Mouse (Mus musculus) neural tube, embryonic 12.5 days (tissue): ENCODE results near the gene Rnf150. TPM values are rescaled to one million over a fixed set of nuclear protein-coding genes. Genes with fewer than 3 reads are reported as not detected.

Experiments
- ATAC-seq: fragments of 200-750 bp; cut with Nextera tagmentation; 2 replicates; pipeline ENCODE4 v1.8.0; 2017; ENCODE audit warnings: low read depth, mild to moderate bottlenecking, moderate TSS enrichment, moderate library complexity; ENCODE audit not compliant: low FRiP score
- H3K27ac ChIP-seq: fragments of 300-500 bp; sonication (generic); 2 replicates; pipeline ENCODE4 v1.5.1; 2016
- H3K27me3 ChIP-seq: fragments of 300-500 bp; sonication (generic); replicated peaks from 2 replicates; pipeline ENCODE4 v1.6.1; 2016; ENCODE audit warnings: mild to moderate bottlenecking
- H3K36me3 ChIP-seq: fragments of 300-500 bp; sonication (generic); 2 replicates; pipeline ENCODE4 v1.6.1; 2016; ENCODE audit warnings: mild to moderate bottlenecking
- H3K4me1 ChIP-seq: fragments of 300-500 bp; sonication (generic); 2 replicates; pipeline ENCODE4 v1.6.1; 2016
- H3K4me2 ChIP-seq: fragments of 300-500 bp; sonication (generic); replicated peaks from 2 replicates; pipeline ENCODE4 v1.6.1; 2016; ENCODE audit warnings: mild to moderate bottlenecking
- H3K4me3 ChIP-seq: fragments of 300-500 bp; sonication (generic); 2 replicates; pipeline ENCODE4 v1.5.1; 2016
- H3K9ac ChIP-seq: fragments of 300-500 bp; sonication (generic); 2 replicates; pipeline ENCODE4 v1.6.1; 2016; ENCODE audit warnings: mild to moderate bottlenecking
- H3K9me3 ChIP-seq: fragments of 300-500 bp; sonication (generic); 2 replicates; pipeline ENCODE4 v1.6.1; 2016; ENCODE audit warnings: mild to moderate bottlenecking
- WGBS: fragments of 180-500 bp; shearing (Covaris S2); methylation state at CpG from one replicate; pipeline ENCODE4 v1.1.7; 2016; 5-methylcytosine and 5-hydroxymethylcytosine counted together
- polyA plus RNA-seq: library from polyadenylated mRNA; unstranded; fragments of >200 nt; fragmentation: Nextera tagmentation; extraction: Ambion mirVana; gene quantifications from 2 replicates; pipeline ENCODE4 v1.2.1, GENCODE M21; 2016

The Rnf150 gene
- polyA plus RNA-seq, 1 experiment from 2014 or later = 2.5 TPM

GRCm38 (mm10) chr8:82919676-82920075 lies 56.5 kb downstream of the Rnf150 start:
- 35% methylated on average over 4 of the region's 4 CpGs for WGBS
- Histone ChIP-seq H3K4me3 (no peak overlapping the region), H3K4me2 (no peak overlapping the region), H3K36me3 (no peaks in the 10 kb centered on the region), H3K27me3 (no peaks in the 10 kb centered on the region), H3K27ac (no peak overlapping the region), H3K9me3 (no peaks in the 10 kb centered on the region), H3K4me1 (peaks cover 12% of the 10 kb centered on the region), H3K9ac (no peak overlapping the region)
- ATAC-seq = peak; percentile 68

- Histone ChIP-seq H3K4me3 (no peak overlapping the region), H3K4me2 (no peak overlapping the region), H3K27me3 (no peaks in the 10 kb centered on the region), H3K27ac (no peak overlapping the region), H3K4me1 (peaks cover 12% of the 10 kb centered on the region), H3K9me3 (no peaks in the 10 kb centered on the region), H3K36me3 (no peaks in the 10 kb centered on the region), H3K9ac (no peak overlapping the region)
- peak; percentile 58; the same call in 1 of the 2 replicates for ATAC-seq
- 14% methylated on average over 4 of the region's 4 CpGs for WGBS
Measured at GRCm38 (mm10) chr8:82920124-82920523, 57.0 kb downstream of the Rnf150 start.

GRCm38 (mm10) chr8:82925286-82925685 lies 62.1 kb downstream of the Rnf150 start:
- no peak overlapping the region for H3K9ac ChIP-seq
- peaks cover under 1% of the 10 kb centered on the region for H3K4me1 ChIP-seq
- no peak overlapping the region for H3K4me2 ChIP-seq
- 91% methylated on average over 3 of the region's 3 CpGs for WGBS
- no peak for ATAC-seq
- H3K27ac ChIP-seq = no peak overlapping the region
- H3K27me3 ChIP-seq = no peaks in the 10 kb centered on the region
- no peaks in the 10 kb centered on the region for H3K9me3 ChIP-seq
- no peak overlapping the region for H3K4me3 ChIP-seq
- no peaks in the 10 kb centered on the region for H3K36me3 ChIP-seq

- H3K4me2 ChIP-seq = no peak overlapping the region
- H3K27ac ChIP-seq = no peak overlapping the region
- 82% methylated on average over 5 of the region's 5 CpGs for WGBS
- ATAC-seq = no peak
- H3K9ac ChIP-seq = no peak overlapping the region
- no peak overlapping the region for H3K4me3 ChIP-seq
- H3K4me1 ChIP-seq = no peaks in the 10 kb centered on the region
- H3K36me3 ChIP-seq = no peaks in the 10 kb centered on the region
- no peaks in the 10 kb centered on the region for H3K27me3 ChIP-seq
- H3K9me3 ChIP-seq = no peaks in the 10 kb centered on the region
Measured at GRCm38 (mm10) chr8:82926518-82926917, 63.4 kb downstream of the Rnf150 start.

GRCm38 (mm10) chr8:82931554-82931953 lies 68.4 kb downstream of the Rnf150 start:
- Histone ChIP-seq H3K27ac (no peak overlapping the region), H3K27me3 (no peaks in the 10 kb centered on the region), H3K4me3 (no peak overlapping the region), H3K4me2 (no peak overlapping the region), H3K9me3 (no peaks in the 10 kb centered on the region), H3K4me1 (no peaks in the 10 kb centered on the region), H3K36me3 (no peaks in the 10 kb centered on the region), H3K9ac (no peak overlapping the region)
- no peak for ATAC-seq
- 88% methylated on average over 7 of the region's 7 CpGs for WGBS

GRCm38 (mm10) chr8:82936162-82936561 lies 73.0 kb downstream of the Rnf150 start:
- H3K27ac ChIP-seq = no peak overlapping the region
- H3K4me3 ChIP-seq = no peak overlapping the region
- no peaks in the 10 kb centered on the region for H3K9me3 ChIP-seq
- H3K4me1 ChIP-seq = peaks cover 8% of the 10 kb centered on the region; the same call in 1 of the 2 replicates
- H3K4me2 ChIP-seq = no peak overlapping the region
- no peak overlapping the region for H3K9ac ChIP-seq
- 82% methylated on average over 7 of the region's 7 CpGs for WGBS
- no peaks in the 10 kb centered on the region for H3K36me3 ChIP-seq
- no peak for ATAC-seq
- H3K27me3 ChIP-seq = no peaks in the 10 kb centered on the region

GRCm38 (mm10) chr8:82936866-82937265 lies 73.7 kb downstream of the Rnf150 start:
- peaks cover 8% of the 10 kb centered on the region; the same call in 1 of the 2 replicates for H3K4me1 ChIP-seq
- H3K36me3 ChIP-seq = no peaks in the 10 kb centered on the region
- H3K9me3 ChIP-seq = no peaks in the 10 kb centered on the region
- H3K27me3 ChIP-seq = no peaks in the 10 kb centered on the region
- H3K4me3 ChIP-seq = no peak overlapping the region
- H3K27ac ChIP-seq = no peak overlapping the region
- 84% methylated on average over 4 of the region's 4 CpGs for WGBS
- ATAC-seq = no peak
- H3K4me2 ChIP-seq = no peak overlapping the region
- H3K9ac ChIP-seq = no peak overlapping the region

GRCm38 (mm10) chr8:82939912-82940311 lies 76.8 kb downstream of the Rnf150 start:
- no peak overlapping the region for H3K9ac ChIP-seq
- no peak overlapping the region for H3K4me2 ChIP-seq
- no peak overlapping the region for H3K27ac ChIP-seq
- WGBS = 33% methylated on average over 6 of the region's 6 CpGs
- H3K9me3 ChIP-seq = no peaks in the 10 kb centered on the region
- ATAC-seq = no peak
- H3K27me3 ChIP-seq = no peaks in the 10 kb centered on the region
- H3K4me1 ChIP-seq = peaks cover 21% of the 10 kb centered on the region
- H3K36me3 ChIP-seq = no peaks in the 10 kb centered on the region
- H3K4me3 ChIP-seq = no peak overlapping the region

GRCm38 (mm10) chr8:82943223-82944006 lies 80.3 kb downstream of the Rnf150 start:
- H3K4me2 ChIP-seq = no peak overlapping the region
- no peaks in the 10 kb centered on the region for H3K36me3 ChIP-seq
- no peak overlapping the region for H3K9ac ChIP-seq
- WGBS = 32% methylated on average over 6 of the region's 6 CpGs
- H3K4me3 ChIP-seq = no peak overlapping the region
- H3K4me1 ChIP-seq = peaks cover 21% of the 10 kb centered on the region
- H3K27me3 ChIP-seq = no peaks in the 10 kb centered on the region
- no peaks in the 10 kb centered on the region for H3K9me3 ChIP-seq
- H3K27ac ChIP-seq = no peak overlapping the region
- ATAC-seq = peak; percentile 78

GRCm38 (mm10) chr8:82945867-82946266 lies 82.7 kb downstream of the Rnf150 start:
- no peaks in the 10 kb centered on the region for H3K9me3 ChIP-seq
- no peak overlapping the region for H3K4me3 ChIP-seq
- WGBS = 84% methylated on average over 3 of the region's 3 CpGs
- H3K4me2 ChIP-seq = no peak overlapping the region
- H3K27me3 ChIP-seq = no peaks in the 10 kb centered on the region
- no peaks in the 10 kb centered on the region for H3K36me3 ChIP-seq
- no peak for ATAC-seq
- H3K27ac ChIP-seq = no peak overlapping the region
- H3K4me1 ChIP-seq = peaks cover 14% of the 10 kb centered on the region
- H3K9ac ChIP-seq = no peak overlapping the region

GRCm38 (mm10) chr8:82946658-82947057 lies 83.5 kb downstream of the Rnf150 start:
- Histone ChIP-seq H3K4me2 (no peak overlapping the region), H3K9ac (no peak overlapping the region), H3K27me3 (no peaks in the 10 kb centered on the region), H3K4me1 (peaks cover 14% of the 10 kb centered on the region), H3K9me3 (no peaks in the 10 kb centered on the region), H3K4me3 (no peak overlapping the region), H3K27ac (no peak overlapping the region), H3K36me3 (no peaks in the 10 kb centered on the region)
- no peak for ATAC-seq
- 57% methylated on average over 1 of the region's 1 CpGs for WGBS

GRCm38 (mm10) chr8:82955162-82955754 lies 92.1 kb downstream of the Rnf150 start:
- Histone ChIP-seq H3K4me3 (no peak overlapping the region), H3K4me2 (no peak overlapping the region), H3K36me3 (no peaks in the 10 kb centered on the region), H3K4me1 (0 out of 2 replicates have a peak, but pooled peaks cover 3% of the 10 kb centered on the region), H3K27me3 (no peaks in the 10 kb centered on the region), H3K9ac (no peak overlapping the region), H3K27ac (no peak overlapping the region), H3K9me3 (no peaks in the 10 kb centered on the region)
- ATAC-seq = no peak
- 50% methylated on average over 7 of the region's 7 CpGs for WGBS
